8 mouse cellular contexts compared by ENCODE assay signal in the genomic region with DNA sequence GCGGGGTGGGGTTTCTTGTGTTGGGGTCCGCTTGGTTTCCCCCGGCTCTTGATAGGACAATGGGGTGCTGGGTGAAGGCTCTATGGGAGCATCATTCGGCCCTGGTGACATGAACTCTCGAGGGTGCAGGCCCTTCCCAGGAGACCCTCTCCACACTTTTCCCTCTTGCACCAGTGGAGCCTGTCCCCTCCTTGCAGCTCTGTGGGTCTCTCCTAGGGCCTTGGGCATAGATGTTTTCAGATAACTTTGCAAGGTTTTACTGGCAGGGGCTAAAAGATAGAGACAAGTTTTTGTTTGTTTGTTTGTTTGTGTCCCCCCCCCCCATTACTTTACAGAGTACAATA. TPM values are rescaled to one million over a fixed set of nuclear protein-coding genes. Genes with fewer than 3 reads are reported as not detected.
A peak's percentile ranks its signal among the peaks of the same experiment; 100 is the strongest.
DNase-seq lines count a peak whose midpoint lies in the region; ATAC-seq and TF ChIP-seq lines count a peak whose summit lies in the region.

No protein-coding gene starts in this region.

- DNase-seq in lung, embryonic 14.5 days: no peak
- DNase-seq in lung, postnatal 14 days: no peak
- no peak for DNase-seq in limb, embryonic 11.5 days (ENCODE audit: low spot score)
- peak; percentile 29 for DNase-seq in skeletal muscle tissue, adult 2 months (ENCODE audit: low read depth, low spot score)
- no peak for DNase-seq in c-Kit-positive CD71-positive TER-119-positive erythroid progenitor cells, embryonic 14.5 days (ENCODE audit: low spot score)
- DNase-seq in thymus, postnatal 10 days (ENCODE audit: low spot score in 2 of 2): no peak
- DNase-seq in spleen, postnatal 10 days (ENCODE audit: low spot score in 2 of 2): no peak

- H3K9ac ChIP-seq in lung, embryonic 14.5 days: peak overlapping the region; percentile 61
- peak overlapping the region; percentile 80 for H3K9ac ChIP-seq in limb, embryonic 11.5 days (ENCODE audit: low read length)

- H3K27ac ChIP-seq in lung, embryonic 14.5 days (ENCODE audit: low read depth): peak overlapping the region; percentile 94
- no peak overlapping the region for H3K27ac ChIP-seq in embryonic fibroblast, embryonic 13.5 days (ENCODE audit: insufficient read depth, low read length)
- no peak overlapping the region for H3K27ac ChIP-seq in limb, embryonic 11.5 days (replicated peaks; ENCODE audit: low read depth, low read length)

- ATAC-seq in lung, embryonic 14.5 days (ENCODE audit: insufficient read depth): no peak; the same call in 1 of the 2 replicates
- ATAC-seq in limb, embryonic 11.5 days (ENCODE audit: insufficient number of reproducible peaks, low FRiP score, low TSS enrichment, low read depth): no peak

- peak overlapping the region; percentile 50 for H3K4me3 ChIP-seq in lung, embryonic 14.5 days (ENCODE audit: low read depth, low read length)
- peak overlapping the region; percentile 53 for H3K4me3 ChIP-seq in embryonic fibroblast, embryonic 13.5 days (ENCODE audit: insufficient read depth, low read length)
- peak overlapping the region; percentile 53 for H3K4me3 ChIP-seq in limb, embryonic 11.5 days (ENCODE audit: low read depth, low read length)

- H3K4me2 ChIP-seq in lung, embryonic 14.5 days: peak overlapping the region; percentile 71
- H3K4me2 ChIP-seq in limb, embryonic 11.5 days (ENCODE audit: low read depth, severe bottlenecking): peak overlapping the region; percentile 90

- H3K9me3 ChIP-seq in lung, embryonic 14.5 days (ENCODE audit: low read depth, low read length): no peaks in the 10 kb centered on the region
- no peaks in the 10 kb centered on the region for H3K9me3 ChIP-seq in limb, embryonic 11.5 days (ENCODE audit: control insufficient read depth, low read length)

- no peaks in the 10 kb centered on the region for H3K27me3 ChIP-seq in lung, embryonic 14.5 days (ENCODE audit: insufficient read depth, low read length)
- H3K27me3 ChIP-seq in limb, embryonic 11.5 days (ENCODE audit: control insufficient read depth, insufficient read depth, low read length): no peaks in the 10 kb centered on the region

- no peaks in the 10 kb centered on the region for H3K36me3 ChIP-seq in lung, embryonic 14.5 days (ENCODE audit: insufficient read depth)
- no peaks in the 10 kb centered on the region for H3K36me3 ChIP-seq in limb, embryonic 11.5 days (ENCODE audit: control insufficient read depth, insufficient read depth, low read length)

- H3K4me1 ChIP-seq in lung, embryonic 14.5 days (ENCODE audit: insufficient read depth): no peaks in the 10 kb centered on the region; the same call in 1 of the 2 replicates
- no peaks in the 10 kb centered on the region for H3K4me1 ChIP-seq in embryonic fibroblast, embryonic 13.5 days (ENCODE audit: control insufficient read depth, insufficient read depth, low read length)
- H3K4me1 ChIP-seq in limb, embryonic 11.5 days (ENCODE audit: control insufficient read depth, insufficient read depth, low read length): no peaks in the 10 kb centered on the region

- TF ChIP-seq CTCF in lung, embryonic 14.5 days (IDR thresholded peaks at IDR 0.05; ENCODE audit: low read depth): no peak
- TF ChIP-seq CTCF in embryonic fibroblast, embryonic 13.5 days (IDR thresholded peaks at IDR 0.05; ENCODE audit: borderline replicate concordance, insufficient read depth, low read length): no peak

- no peak for TF ChIP-seq POLR2A in embryonic fibroblast, embryonic 13.5 days (IDR thresholded peaks at IDR 0.05; ENCODE audit: low read depth, low read length)

- 0% methylated on average over 5 of the region's 5 CpGs for WGBS in lung, embryonic 14.5 days
- WGBS in limb, embryonic 11.5 days: 5% methylated on average over 5 of the region's 5 CpGs

RNA-seq across cellular contexts. Expression of a gene that starts 0.9 kb away (rescaled TPM):
- polyA plus RNA-seq in lung, embryonic 14.5 days (2014; fragmentation: Nextera tagmentation; extraction: Ambion mirVana): 16.0 and 16.9 TPM in 2 replicates
- 1.5 and 2.0 TPM in 2 replicates for polyA plus RNA-seq in embryonic fibroblast, embryonic 13.5 days (2011; ENCODE audit: insufficient read length, low read depth, missing spikeins)
- 1.1 TPM in 2 replicates for polyA plus RNA-seq in limb, embryonic 11.5 days (2014; fragmentation: Nextera tagmentation; extraction: Ambion mirVana)
